Mouse (Mus musculus): ENCODE measurements around the gene Cul7.

- TF ChIP-seq CTCF (IDR thresholded peaks at IDR 0.05; ENCODE audit: low read depth) (no peak), EP300 (IDR thresholded peaks at IDR 0.05; ENCODE audit: low read depth) (no peak)
Measured at GRCm38 (mm10) chr17:46711612-46712271, 61.6 kb downstream of the Cul7 start.

Data from heart, postnatal 0 days (tissue).